Mouse (Mus musculus) erythroblast, embryonic 14.5 days (primary cell): ENCODE measurements around the gene Hnrnpf.

Experiments used
- GATA1 ChIP-seq: IDR thresholded peaks from 2 replicates; pipeline ENCODE4 v1.6.1; 2012; ENCODE audit warnings: low read length, inconsistent platforms, mixed read lengths
- TAL1 ChIP-seq: IDR thresholded peaks from 3 replicates; pipeline ENCODE4 v1.6.1; 2012; ENCODE audit warnings: low read length, inconsistent platforms, mixed read lengths

DNA sequence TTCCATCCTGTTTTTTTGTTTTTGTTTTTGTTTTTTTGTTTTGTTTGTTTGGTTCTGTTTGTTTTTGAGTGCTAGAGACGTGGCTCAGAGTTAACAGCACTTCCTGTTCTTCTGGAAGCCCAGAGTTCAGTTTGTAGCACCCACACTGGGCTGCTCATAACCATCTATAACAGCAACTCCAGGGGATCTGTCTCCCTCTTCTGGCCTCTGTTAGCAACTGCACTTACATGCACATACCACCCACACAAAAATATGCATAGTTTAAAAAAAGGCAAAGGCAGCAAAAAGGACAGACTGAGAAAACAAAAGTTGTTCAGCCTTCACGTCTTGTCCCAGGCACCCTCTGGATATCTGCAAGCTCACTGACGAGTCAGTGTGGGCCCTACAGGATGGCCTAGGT lies 63.1 kb downstream of the Hnrnpf start:
- no peak for TF ChIP-seq GATA1
- no peak for TF ChIP-seq TAL1
